Mouse (Mus musculus) cerebellum, adult 11 months (tissue): Measurements from ENCODE around the gene Chrnd.
A peak's percentile ranks its signal among the peaks of the same experiment; 100 is the strongest.

Source experiments
- DNase-seq: peaks from one replicate; pipeline ENCODE4 v3.0.0; 2022

The Chrnd gene

DNA sequence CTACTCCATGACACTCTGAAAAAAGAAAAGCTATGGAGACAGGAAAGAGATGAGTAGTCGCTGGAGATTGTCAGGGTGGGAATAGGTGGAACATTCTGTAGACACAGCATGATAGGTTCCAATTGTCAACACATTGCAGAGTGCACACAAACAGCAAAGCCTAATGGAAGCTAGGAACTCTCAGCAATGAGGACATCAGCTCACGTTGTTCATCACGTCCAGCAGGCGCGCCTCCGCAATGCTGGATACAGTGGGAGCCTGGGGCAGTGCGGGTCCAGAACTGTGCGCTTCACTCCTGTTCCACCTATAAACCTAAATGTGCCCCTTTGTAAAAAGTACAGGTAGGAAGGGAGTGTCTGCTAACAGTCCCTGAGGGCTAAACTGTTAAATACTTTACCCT, 52.6 kb downstream of the Chrnd start:
- no peak for DNase-seq

DNA sequence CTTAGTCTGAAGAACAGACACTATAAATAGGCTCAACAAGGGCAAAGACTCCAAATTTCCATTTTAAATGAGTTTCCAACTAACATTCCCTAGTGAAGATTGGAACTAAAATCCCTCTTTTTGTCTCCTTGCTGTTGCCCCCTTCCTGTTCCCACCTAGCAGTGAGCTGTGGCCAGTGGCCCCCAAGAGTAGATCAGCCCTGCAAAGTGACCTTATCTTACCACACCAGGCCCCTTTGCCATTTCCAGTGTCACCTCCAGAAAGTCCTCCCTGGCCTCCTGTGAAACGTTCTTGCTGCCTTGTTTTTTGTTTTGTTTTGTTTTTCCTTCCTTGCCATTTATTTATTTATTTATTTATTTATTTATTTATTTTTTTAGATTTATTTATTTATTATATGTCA, 55.0 kb downstream of the Chrnd start:
- DNase-seq: no peak

DNA sequence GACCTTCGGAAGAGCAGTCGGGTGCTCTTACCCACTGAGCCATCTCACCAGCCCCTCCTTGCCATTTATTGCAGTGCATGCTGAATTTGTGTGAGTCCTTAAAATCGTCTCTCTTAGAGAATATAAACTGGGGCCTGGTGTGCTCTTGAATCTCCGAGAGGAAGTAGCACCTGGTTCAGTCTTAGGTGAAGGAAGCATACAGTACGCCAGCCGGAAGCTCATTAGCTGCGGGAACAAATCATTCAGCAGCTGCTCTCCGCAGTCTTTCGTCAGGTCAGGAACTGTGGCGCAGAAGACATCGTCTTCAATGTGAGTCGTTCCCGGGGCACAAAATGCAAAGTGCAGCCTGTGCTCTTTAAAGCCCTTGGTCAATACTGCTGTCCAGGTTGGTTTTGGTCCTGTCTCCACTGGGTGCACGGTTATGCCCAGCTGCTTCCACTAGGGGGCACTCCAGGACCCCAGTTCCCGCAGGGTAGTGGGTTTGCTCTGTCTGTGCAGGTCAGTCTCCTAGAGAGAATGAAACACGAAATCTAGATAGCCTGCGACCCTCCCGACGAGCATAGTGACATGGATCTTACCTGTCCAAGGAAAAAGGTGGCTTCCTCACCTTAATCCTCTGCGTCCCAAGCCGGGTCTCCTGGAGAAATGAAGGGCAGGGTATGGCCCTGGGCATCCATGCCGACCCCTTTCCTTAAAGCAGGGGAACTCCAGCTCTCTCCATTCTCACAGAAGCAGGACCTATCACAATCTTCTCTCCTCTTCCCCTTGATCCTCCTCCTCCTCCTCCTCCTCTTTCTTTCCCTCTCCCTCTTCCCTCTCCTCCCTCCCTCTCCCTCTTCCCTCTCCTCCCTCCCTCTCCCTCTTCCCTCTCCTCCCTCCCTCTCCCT, 55.8 kb downstream of the Chrnd start:
- DNase-seq: peak; percentile 64
